Mouse (Mus musculus): ENCODE measurements around the gene Tifab.

DNA sequence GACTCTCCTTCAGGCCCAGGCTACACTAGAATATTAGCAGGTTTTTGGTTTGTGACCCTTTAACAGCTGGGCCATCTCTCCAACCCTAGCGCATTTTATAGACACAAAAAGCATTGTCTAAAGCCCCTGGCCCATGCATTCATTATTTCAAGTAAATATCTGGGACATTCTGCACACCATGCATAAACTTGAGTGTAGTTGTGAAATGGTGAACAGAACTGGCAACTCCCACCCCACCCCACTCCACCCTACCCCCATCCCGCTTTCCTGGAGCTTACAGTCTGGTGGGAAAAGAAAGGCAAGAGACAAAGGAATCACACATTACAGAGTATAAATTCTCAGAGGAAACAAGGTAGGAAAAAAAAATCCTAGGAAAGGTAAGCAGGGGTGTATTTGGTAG, 42.5 kb downstream of the Tifab start, which contains the start of gene H2afy:
- TF ChIP-seq CTCF (IDR thresholded peaks at IDR 0.05; ENCODE audit: control insufficient read depth, insufficient read depth, insufficient read length), result no peak
- TF ChIP-seq USF1 (IDR thresholded peaks at IDR 0.05; ENCODE audit: low read depth), result no peak
- TF ChIP-seq MAX (IDR thresholded peaks at IDR 0.05), result no peak
- TF ChIP-seq MYOG (IDR thresholded peaks at IDR 0.05; ENCODE audit: control insufficient read depth, extremely low read depth, insufficient read length), result no peak
- TF ChIP-seq CEBPB (IDR thresholded peaks at IDR 0.05; ENCODE audit: low read depth), result no peak
- TF ChIP-seq FOSL1 (IDR thresholded peaks at IDR 0.05; ENCODE audit: insufficient read depth, low read length, poor library complexity, severe bottlenecking), result no peak
